Comparison of ENCODE assay signal across 9 mouse cellular contexts in the genomic region with DNA sequence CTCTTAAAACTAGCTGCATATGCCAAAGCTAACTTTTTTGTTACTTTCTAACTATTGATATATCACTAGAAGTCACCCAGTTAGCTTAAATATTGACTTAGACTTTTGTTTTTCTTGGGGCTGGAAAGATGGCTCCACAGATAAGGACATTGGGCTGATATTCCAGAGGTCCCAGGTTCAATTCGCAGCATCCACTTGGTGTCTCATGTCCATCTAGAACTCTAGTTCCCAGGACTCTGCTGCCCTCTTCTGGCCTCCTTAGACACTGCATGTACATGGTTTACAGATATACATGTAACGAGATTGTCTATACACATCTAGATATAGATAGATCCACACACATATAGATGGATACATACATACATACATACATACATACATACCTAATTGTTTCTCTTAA. TPM values are rescaled to one million over a fixed set of nuclear protein-coding genes. Genes with fewer than 3 reads are reported as not detected.
DNase-seq lines count a peak whose midpoint lies in the region; ATAC-seq and TF ChIP-seq lines count a peak whose summit lies in the region.
"Had no signal": no experiment of that assay in that cellular context is flagged by ENCODE, and none has a peak within 500 bp of the region (broad histone marks: within the 10 kb centered on the region; RNA-seq: fewer than 3 reads in every experiment).

No protein-coding gene starts in this region.

- ATAC-seq in cerebellum, adult (ENCODE audit: insufficient number of reproducible peaks, low FRiP score, low TSS enrichment), result no peak
- no peak for ATAC-seq in midbrain, embryonic 11.5 days (ENCODE audit: low FRiP score)
- no peak for ATAC-seq in midbrain, embryonic 14.5 days (ENCODE audit: low FRiP score, low TSS enrichment)

- no peak overlapping the region for H3K9ac ChIP-seq in midbrain, embryonic 11.5 days (ENCODE audit: low read length)
- no peak overlapping the region for H3K9ac ChIP-seq in midbrain, embryonic 14.5 days (replicated peaks; ENCODE audit: low read length)
- H3K9ac ChIP-seq: neural tube, embryonic 13.5 days had no signal

- H3K36me3 ChIP-seq in midbrain, embryonic 11.5 days (ENCODE audit: control insufficient read depth, insufficient read depth, low read length), result no peaks in the 10 kb centered on the region
- peaks cover 5% of the 10 kb centered on the region; the same call in 1 of the 2 replicates for H3K36me3 ChIP-seq in midbrain, embryonic 14.5 days (ENCODE audit: control insufficient read depth, insufficient read depth, low read length)
- H3K36me3 ChIP-seq: neural tube, embryonic 13.5 days had no signal

- H3K9me3 ChIP-seq in midbrain, embryonic 11.5 days (ENCODE audit: control insufficient read depth, low read length), result no peaks in the 10 kb centered on the region; the same call in 1 of the 2 replicates
- H3K9me3 ChIP-seq in midbrain, embryonic 14.5 days (ENCODE audit: control insufficient read depth, low read length), result no peaks in the 10 kb centered on the region
- H3K9me3 ChIP-seq: neural tube, embryonic 13.5 days had no signal

- H3K27ac ChIP-seq in midbrain, embryonic 11.5 days (ENCODE audit: low read depth, low read length), result no peak overlapping the region
- no peak overlapping the region for H3K27ac ChIP-seq in midbrain, embryonic 14.5 days (replicated peaks; ENCODE audit: low read depth, low read length)
- no peak overlapping the region for H3K27ac ChIP-seq in bone marrow, adult 2 months (ENCODE audit: control insufficient read depth, insufficient read depth, low read depth, low read length, poor library complexity)
- H3K27ac ChIP-seq in gastrocnemius, adult 2 months, result no peak overlapping the region
- H3K27ac ChIP-seq: neural tube, embryonic 13.5 days had no signal

- WGBS in midbrain, embryonic 11.5 days, result 72% methylated on average over 2 of the region's 2 CpGs
- WGBS in midbrain, embryonic 14.5 days, result 80% methylated on average over 2 of the region's 2 CpGs
- WGBS in bone marrow, adult 2 months, result 64% methylated on average over 2 of the region's 2 CpGs

- H3K4me1 ChIP-seq in midbrain, embryonic 11.5 days (ENCODE audit: control insufficient read depth, insufficient read depth, low read length), result peaks cover 10% of the 10 kb centered on the region
- peaks cover 7% of the 10 kb centered on the region for H3K4me1 ChIP-seq in midbrain, embryonic 14.5 days (ENCODE audit: control insufficient read depth, insufficient read depth, low read length)
- no peaks in the 10 kb centered on the region for H3K4me1 ChIP-seq in bone marrow, adult 2 months (ENCODE audit: control insufficient read depth, insufficient read depth, low read length)

- no peak overlapping the region for H3K4me3 ChIP-seq in midbrain, embryonic 11.5 days (ENCODE audit: low read depth, low read length)
- H3K4me3 ChIP-seq in midbrain, embryonic 14.5 days (replicated peaks; ENCODE audit: low read depth, low read length), result no peak overlapping the region
- no peak overlapping the region for H3K4me3 ChIP-seq in bone marrow, adult 2 months (replicated peaks; ENCODE audit: control insufficient read depth, low read depth, low read length)
- H3K4me3 ChIP-seq in gastrocnemius, adult 2 months, result no peak overlapping the region
- H3K4me3 ChIP-seq: neural tube, embryonic 13.5 days had no signal

- no peak overlapping the region for H3K4me2 ChIP-seq in midbrain, embryonic 11.5 days
- H3K4me2 ChIP-seq in midbrain, embryonic 14.5 days (ENCODE audit: low read length), result no peak overlapping the region
- H3K4me2 ChIP-seq: neural tube, embryonic 13.5 days had no signal

- no peak for TF ChIP-seq POLR2A in bone marrow, adult 2 months (IDR thresholded peaks at IDR 0.05; ENCODE audit: borderline replicate concordance, control insufficient read depth, low read depth, low read length)

- no peaks in the 10 kb centered on the region for H3K27me3 ChIP-seq in midbrain, embryonic 11.5 days (ENCODE audit: control insufficient read depth, insufficient read depth, low read length)
- no peaks in the 10 kb centered on the region for H3K27me3 ChIP-seq in midbrain, embryonic 14.5 days (ENCODE audit: control insufficient read depth, insufficient read depth, low read length)
- H3K27me3 ChIP-seq: neural tube, embryonic 13.5 days had no signal

- DNase-seq in cerebellum, adult 18-20 months, result peak; percentile 37 to 41
- DNase-seq in midbrain, embryonic 11.5 days (ENCODE audit: low spot score, missing footprints), result peak; percentile 85
- no peak for DNase-seq in midbrain, embryonic 14.5 days
- DNase-seq in gastrocnemius, adult 2 months, result peak; percentile 55
- DNase-seq in lung, postnatal 14 days, result peak; percentile 79
- peak; percentile 81 for DNase-seq in thymus, postnatal 25 days

- intact Hi-C loops in gastrocnemius, adult 2 months (cut with DNase I), result loop anchor here (2.0 kb wide), 1 partner anchor 296 kb away; no protein-coding TSS in a partner anchor

- TF ChIP-seq CTCF in bone marrow, adult 2 months (IDR thresholded peaks at IDR 0.05; ENCODE audit: control insufficient read depth, insufficient read depth, low read length), result peak; percentile 57
- peak; percentile 77 for TF ChIP-seq CTCF in gastrocnemius, adult 2 months (IDR thresholded peaks at IDR 0.05)

RNA-seq across cellular contexts. Expression of gene Trub1, which starts 4.4 kb away (rescaled TPM):
- 16.0 and 16.4 TPM in 2 replicates for polyA plus RNA-seq in midbrain, embryonic 11.5 days (2014; fragmentation: Nextera tagmentation; extraction: Ambion mirVana)
- 13.1 and 15.6 TPM in 2 replicates for polyA plus RNA-seq in midbrain, embryonic 14.5 days (2014; fragmentation: Nextera tagmentation; extraction: Ambion mirVana)
- polyA plus RNA-seq in bone marrow, adult 2 months (2011; ENCODE audit: insufficient read depth, insufficient read length, low replicate concordance, missing spikeins), result 3.8 and 8.4 TPM in 2 replicates
- 1 to 10 TPM; 3.8 to 6.9 TPM for total RNA-seq in gastrocnemius, adult 2 months (2021)
